Mouse (Mus musculus) heart, postnatal 25 days (tissue): Measurements from ENCODE around the gene Churc1. TPM values are rescaled to one million over a fixed set of nuclear protein-coding genes. Genes with fewer than 3 reads are reported as not detected.
"Not testable (repeated sequence)": the region's sequence is repeated elsewhere in the genome, so short reads cannot be mapped to it uniquely, and the experiment has no call there.

ENCODE experiments used
- DNase-seq: peaks from one replicate; pipeline ENCODE4 v3.0.0; 2022; ENCODE audit warnings: low spot score
- intact Hi-C: fragments of 180-260 bp; cut with DNase I; formaldehyde crosslinking; loops from one replicate; pipeline ENCODE4 v1.15.1; 2025
- total RNA-seq, 2 experiments: library from RNA; stranded (reverse); gene quantifications; 2 replicates each; pipeline ENCODE4 v1.2.3; 2021

The Churc1 gene
- total RNA-seq, 2 experiments from 2014 or later, result 84.7 to 90.6 TPM

- intact Hi-C loops, result no loop called here
- no peak for DNase-seq
Observed at GRCm38 (mm10) chr12:76790446-76791084, 25.2 kb downstream of the Churc1 start.

- intact Hi-C loops, DNase-seq: not testable (repeated sequence)
Observed at GRCm38 (mm10) chr12:76792540-76792939, 27.2 kb downstream of the Churc1 start.

GRCm38 (mm10) chr12:76795350-76795749, 30.0 kb downstream of the Churc1 start, which contains the start of gene Gpx2:
TSS of gene Gpx2 (minus strand) at chr12:76795554.
- DNase-seq, result no peak
- intact Hi-C loops, result no loop called here

DNA sequence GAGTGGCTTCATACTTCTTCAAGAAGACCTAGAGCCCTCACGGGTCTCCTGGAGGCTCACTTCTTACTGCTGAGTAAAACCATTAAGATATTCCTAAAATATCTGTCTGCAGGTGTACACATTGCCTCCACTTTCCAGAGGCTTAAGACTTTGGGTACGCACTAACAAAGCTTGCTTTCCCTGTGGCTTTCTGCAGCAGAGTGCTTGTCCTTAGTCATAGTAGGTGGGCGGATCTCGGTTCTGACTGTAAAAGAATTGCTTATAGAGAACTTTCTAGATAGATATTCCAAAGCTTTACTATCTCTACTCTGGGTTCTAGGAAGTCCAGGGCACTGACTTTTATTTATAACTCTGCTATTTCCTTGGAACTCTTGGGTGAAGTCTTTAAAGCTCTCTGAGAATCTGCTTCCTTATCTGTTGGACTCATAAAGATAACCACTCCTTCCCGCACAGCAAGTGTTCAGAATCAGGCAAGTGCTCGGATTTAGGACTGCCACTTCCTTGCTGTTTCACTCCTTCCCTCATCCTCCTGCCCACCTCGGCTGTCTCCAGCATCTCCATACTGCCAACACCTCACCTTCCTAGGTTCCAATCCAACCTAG, 31.7 kb downstream of the Churc1 start:
- no peak for DNase-seq
- intact Hi-C loops, result no loop called here

GRCm38 (mm10) chr12:76798008-76798720, 32.8 kb downstream of the Churc1 start:
- DNase-seq, result no peak
- intact Hi-C loops, result no loop called here

DNA sequence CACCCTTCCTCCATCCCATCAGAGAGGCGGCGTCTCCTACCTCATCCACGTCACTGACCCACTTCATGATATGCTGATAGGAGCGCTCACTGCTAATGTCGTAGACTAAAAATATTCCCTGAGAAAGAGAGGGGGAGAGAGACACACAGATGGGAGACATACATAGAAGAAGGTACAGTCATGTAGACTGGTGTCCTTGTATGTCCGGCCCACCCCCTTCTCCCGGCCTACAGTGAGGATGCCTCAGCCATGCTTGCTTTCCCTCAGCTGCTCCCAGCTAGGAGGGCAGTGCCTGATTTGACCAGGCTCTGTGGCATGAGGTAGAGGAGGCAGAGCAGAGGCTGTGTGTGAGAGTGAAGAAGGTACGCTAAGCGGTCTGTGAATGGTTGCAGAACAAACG, 37.7 kb downstream of the Churc1 start:
- intact Hi-C loops, result loop anchor here (10.0 kb wide), 1 partner anchor 308 kb away; no protein-coding TSS in a partner anchor
- DNase-seq, result no peak

GRCm38 (mm10) chr12:76803700-76804252, 38.4 kb downstream of the Churc1 start:
- intact Hi-C loops, result loop anchor here (2.0 to 10.0 kb wide), 2 partner anchors 153 to 309 kb away; no protein-coding TSS in a partner anchor
- no peak for DNase-seq

- intact Hi-C loops, result loop anchor here (2.0 to 10.0 kb wide), 2 partner anchors 154 to 310 kb away; no protein-coding TSS in a partner anchor
- DNase-seq, result no peak
Observed at GRCm38 (mm10) chr12:76805056-76805811, 39.9 kb downstream of the Churc1 start.

- DNase-seq, result no peak
- intact Hi-C loops, result loop anchor here (10.0 kb wide), 1 partner anchor 313 kb away; no protein-coding TSS in a partner anchor
Observed at GRCm38 (mm10) chr12:76807796-76808195, 42.5 kb downstream of the Churc1 start.

GRCm38 (mm10) chr12:76810491-76810890, 45.2 kb downstream of the Churc1 start:
- intact Hi-C loops, result no loop called here
- DNase-seq, result no peak

- intact Hi-C loops, result no loop called here
- no peak for DNase-seq
Observed at GRCm38 (mm10) chr12:76811006-76811405, 45.7 kb downstream of the Churc1 start.

DNA sequence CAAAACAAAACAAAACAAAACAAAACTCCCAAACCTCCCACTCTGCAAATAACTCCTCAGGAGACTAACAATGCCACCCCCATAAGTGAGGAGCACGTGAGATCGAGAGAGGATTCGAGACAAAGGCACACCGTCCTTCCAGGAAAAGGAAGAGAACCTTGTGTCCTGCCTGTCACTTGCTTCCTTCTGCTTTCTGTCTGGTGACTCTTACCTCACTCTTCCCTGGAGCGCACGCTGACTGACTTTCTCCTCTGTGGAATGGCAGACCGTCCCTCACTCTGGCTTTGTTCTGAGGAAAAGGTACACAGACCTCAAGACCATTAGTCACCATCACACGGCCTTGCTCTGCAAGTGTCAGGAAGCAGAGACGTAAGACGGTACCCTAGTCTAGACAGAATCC, 48.2 kb downstream of the Churc1 start:
- DNase-seq, result no peak
- intact Hi-C loops, result no loop called here

- DNase-seq, result no peak
- intact Hi-C loops, result no loop called here
Observed at GRCm38 (mm10) chr12:76814120-76814519, 48.8 kb downstream of the Churc1 start.

- no peak for DNase-seq
- intact Hi-C loops, result no loop called here
Observed at GRCm38 (mm10) chr12:76816720-76817119, 51.4 kb downstream of the Churc1 start.

DNA sequence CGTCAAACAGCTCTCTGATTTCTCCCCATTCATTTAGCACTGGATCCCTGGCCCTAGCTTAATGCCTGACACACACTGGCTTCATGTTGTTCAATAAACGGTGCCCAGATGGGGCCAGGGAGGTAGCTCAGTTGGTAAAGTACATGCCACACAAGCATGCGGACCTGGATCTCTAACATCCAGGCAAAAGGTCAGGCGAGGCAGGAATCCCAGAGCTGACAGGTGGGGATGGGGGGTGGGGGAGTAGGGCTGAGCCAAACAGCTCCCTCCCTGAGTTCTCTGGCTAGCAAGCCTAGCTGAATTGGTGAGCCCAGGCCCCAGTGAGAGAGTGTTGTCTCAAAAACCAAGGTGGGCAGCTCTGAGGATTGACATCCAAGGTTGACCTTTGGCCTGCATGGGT, 51.8 kb downstream of the Churc1 start:
- no peak for DNase-seq
- intact Hi-C loops, result no loop called here

GRCm38 (mm10) chr12:76818120-76818519, 52.8 kb downstream of the Churc1 start:
- DNase-seq, result no peak
- intact Hi-C loops, result no loop called here

DNA sequence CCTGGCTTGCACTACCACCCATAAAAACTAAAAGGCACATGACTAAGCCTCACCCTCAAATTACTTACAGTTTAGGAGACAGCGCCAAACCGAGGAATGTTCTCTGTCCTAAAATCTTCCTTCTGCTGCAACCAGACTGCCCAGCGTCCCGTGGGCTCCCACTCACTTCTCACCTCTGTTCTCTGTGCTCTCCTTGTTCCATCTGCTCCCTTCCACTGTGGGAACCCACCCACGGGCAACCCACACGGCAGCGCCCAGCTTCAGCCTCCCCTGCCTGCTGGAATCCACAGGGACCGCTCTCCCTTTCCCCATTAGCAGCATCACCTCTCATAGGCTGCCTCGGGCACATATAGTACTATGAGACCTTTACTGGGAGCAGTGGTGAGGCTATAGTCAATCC, 53.6 kb downstream of the Churc1 start:
- intact Hi-C loops, result no loop called here
- no peak for DNase-seq

DNA sequence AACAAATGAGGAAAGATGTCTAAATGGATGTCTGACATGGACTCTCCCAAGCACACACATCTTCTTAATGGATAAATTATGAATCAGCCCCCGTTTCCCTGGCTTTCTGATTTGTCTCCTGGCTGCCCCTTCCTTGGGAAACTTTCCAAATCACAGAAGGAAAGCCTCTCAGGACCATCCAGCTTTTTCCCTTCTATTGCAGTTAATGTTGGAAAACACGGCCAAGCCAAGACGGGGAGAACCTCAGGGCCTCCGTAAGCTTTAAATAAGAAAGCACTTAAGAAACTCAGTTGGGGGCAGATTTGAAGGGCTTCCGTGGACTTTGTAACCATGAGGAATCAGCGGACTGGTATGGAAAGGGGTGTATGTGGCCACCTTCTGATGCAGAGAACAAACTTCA, 54.5 kb downstream of the Churc1 start:
- intact Hi-C loops, result no loop called here
- no peak for DNase-seq

DNA sequence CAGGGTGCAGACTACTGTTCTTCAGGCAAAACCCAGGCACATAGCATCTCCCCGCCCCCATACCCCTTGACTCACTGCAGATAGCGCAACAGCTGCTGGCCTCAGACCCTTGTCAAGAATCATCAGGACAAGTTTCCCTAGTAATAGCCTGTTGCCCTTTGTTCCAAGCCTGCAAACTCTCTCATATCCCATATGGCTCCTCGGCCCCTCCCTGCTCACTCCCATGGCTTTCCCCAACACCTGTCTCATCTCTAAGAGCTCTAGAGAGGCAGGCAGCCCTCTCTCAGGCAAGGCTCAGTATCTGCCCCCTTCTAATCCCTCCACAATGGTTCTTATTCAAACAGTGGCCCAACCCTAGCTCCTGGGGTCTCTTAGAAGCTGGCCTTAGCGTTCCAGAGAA, 55.3 kb downstream of the Churc1 start:
- no peak for DNase-seq
- intact Hi-C loops, result no loop called here
